Mouse (Mus musculus) MEL (cell line): ENCODE results near the gene Shmt2. TPM values are rescaled to one million over a fixed set of nuclear protein-coding genes. Genes with fewer than 3 reads are reported as not detected.

Source experiments
- DNase-seq: peaks from one replicate; pipeline ENCODE4 v3.0.0; 2011; ENCODE audit warnings: low read depth, low spot score
- H3K27ac ChIP-seq: 2 replicates; pipeline ENCODE4 v1.5.1; 2012; ENCODE audit warnings: low read depth, mild to moderate bottlenecking, control low read depth, low read length, moderate library complexity; ENCODE audit not compliant: control insufficient read depth
- H3K27me3 ChIP-seq, 2 experiments: fragments of 150-350 bp in 1 of 2; sonication (generic) in 1 of 2; 2 replicates each; pipeline ENCODE4 v1.6.1; 2012; ENCODE audit warnings: low read length in 2 of 2, mild to moderate bottlenecking in 2 of 2, improper control_type of control experiment in 1 of 2, moderate library complexity in 1 of 2; ENCODE audit not compliant: insufficient read depth in 2 of 2, control insufficient read depth in 1 of 2
- H3K36me3 ChIP-seq, 2 experiments: 2 replicates each; pipeline ENCODE4 v1.6.1; 2012 to 2014; ENCODE audit warnings: low read length in 2 of 2, improper control_type of control experiment in 1 of 2, inconsistent platforms in 1 of 2, mild to moderate bottlenecking in 1 of 2; ENCODE audit not compliant: insufficient read depth in 2 of 2, control insufficient read depth in 1 of 2
- H3K4me1 ChIP-seq, 2 experiments: fragments of 150-350 bp in 1 of 2; sonication (generic) in 1 of 2; 2 replicates each; pipeline ENCODE4 v1.6.1; 2012; ENCODE audit warnings: low read length in 2 of 2, improper control_type of control experiment in 1 of 2, mild to moderate bottlenecking in 1 of 2; ENCODE audit not compliant: insufficient read depth in 2 of 2, control insufficient read depth in 1 of 2
- H3K4me3 ChIP-seq, 2 experiments: fragments of 150-350 bp in 1 of 2; sonication (generic) in 1 of 2; 2 replicates each; pipeline ENCODE4 v1.5.1; 2012; ENCODE audit warnings: low read depth in 2 of 2, low read length in 2 of 2, mild to moderate bottlenecking in 2 of 2, moderate library complexity in 2 of 2, control low read depth in 1 of 2, improper control_type of control experiment in 1 of 2; ENCODE audit not compliant: control insufficient read depth in 1 of 2, insufficient read depth in 1 of 2
- H3K79me2 ChIP-seq: 2 replicates; pipeline ENCODE4 v1.6.1; 2012; ENCODE audit warnings: mild to moderate bottlenecking, low read length, moderate library complexity; ENCODE audit not compliant: control insufficient read depth, poor library complexity, insufficient read depth
- H3K9ac ChIP-seq: 2 replicates; pipeline ENCODE4 v1.6.1; 2012; ENCODE audit warnings: low read depth, mild to moderate bottlenecking, control low read depth, low read length, moderate library complexity; ENCODE audit not compliant: control insufficient read depth, poor library complexity, severe bottlenecking
- H3K9me3 ChIP-seq: fragments of 150-350 bp; sonication (generic); replicated peaks from 2 replicates; pipeline ENCODE4 v1.6.1; 2012; ENCODE audit warnings: mild to moderate bottlenecking, low read length, improper control_type of control experiment, moderate library complexity; ENCODE audit not compliant: insufficient read depth
- BHLHE40 ChIP-seq: IDR thresholded peaks from 2 replicates; pipeline ENCODE4 v1.6.1; 2012; ENCODE audit warnings: low read depth, mild to moderate bottlenecking, inconsistent platforms, low read length, improper control_type of control experiment, borderline replicate concordance
- CHD1 ChIP-seq: IDR thresholded peaks from 2 replicates; pipeline ENCODE4 v1.6.1; 2012; ENCODE audit warnings: low read depth, mild to moderate bottlenecking, inconsistent platforms, low read length, improper control_type of control experiment
- CHD2 ChIP-seq: IDR thresholded peaks from 2 replicates; pipeline ENCODE4 v1.6.1; 2011; ENCODE audit warnings: low read length, improper control_type of control experiment
- ELF1 ChIP-seq: IDR thresholded peaks from 2 replicates; pipeline ENCODE4 v1.6.1; 2014; ENCODE audit warnings: low read depth, mild to moderate bottlenecking, inconsistent platforms, low read length, improper control_type of control experiment, moderate library complexity
- EP300 ChIP-seq, 2 experiments: IDR thresholded peaks; 2 replicates each; pipeline ENCODE4 v1.6.1; 2011; ENCODE audit warnings: improper control_type of control experiment in 2 of 2, low read length in 2 of 2, low read depth in 1 of 2, mild to moderate bottlenecking in 1 of 2
- GABPA ChIP-seq: IDR thresholded peaks from 2 replicates; pipeline ENCODE4 v1.6.1; 2012; ENCODE audit warnings: low read depth, mild to moderate bottlenecking, inconsistent platforms, low read length, improper control_type of control experiment, moderate library complexity
- GATA1 ChIP-seq: IDR thresholded peaks from 2 replicates; pipeline ENCODE4 v1.6.1; 2011; ENCODE audit warnings: low read depth, low read length, improper control_type of control experiment
- JUND ChIP-seq: IDR thresholded peaks from 2 replicates; pipeline ENCODE4 v1.6.1; 2011; ENCODE audit warnings: low read depth, mild to moderate bottlenecking, improper control_type of control experiment, low read length
- KAT2A ChIP-seq: conservative IDR thresholded peaks from 2 replicates; pipeline ENCODE4 v1.6.1; 2012; ENCODE audit warnings: low read depth, low read length, improper control_type of control experiment, inconsistent platforms
- MAZ ChIP-seq: IDR thresholded peaks from 2 replicates; pipeline ENCODE4 v1.6.1; 2012; ENCODE audit warnings: low read depth, mild to moderate bottlenecking, inconsistent platforms, low read length, improper control_type of control experiment
- MEF2A ChIP-seq: IDR thresholded peaks from 2 replicates; pipeline ENCODE4 v1.6.1; 2014; ENCODE audit warnings: low read depth, mild to moderate bottlenecking, inconsistent platforms, low read length, improper control_type of control experiment; ENCODE audit not compliant: poor library complexity, insufficient replicate concordance, severe bottlenecking; ENCODE audit errors: extremely low read depth
- MXI1 ChIP-seq: IDR thresholded peaks from 2 replicates; pipeline ENCODE4 v1.6.1; 2011; ENCODE audit warnings: mild to moderate bottlenecking, low read depth, low read length, improper control_type of control experiment
- MYB ChIP-seq: IDR thresholded peaks from 2 replicates; pipeline ENCODE4 v1.6.1; 2011; ENCODE audit warnings: mild to moderate bottlenecking, low read depth, low read length, improper control_type of control experiment
- NELFE ChIP-seq: IDR thresholded peaks from 2 replicates; pipeline ENCODE4 v1.6.1; 2011; ENCODE audit warnings: low read depth, low read length, improper control_type of control experiment
- NRF1 ChIP-seq: IDR thresholded peaks from 2 replicates; pipeline ENCODE4 v1.6.1; 2014; ENCODE audit warnings: low read depth, mild to moderate bottlenecking, inconsistent platforms, low read length, improper control_type of control experiment, moderate library complexity; ENCODE audit not compliant: poor library complexity, insufficient read depth, severe bottlenecking
- POLR2A ChIP-seq, 2 experiments: IDR thresholded peaks; 2 replicates each; pipeline ENCODE4 v1.6.1; 2011 to 2012; ENCODE audit warnings: low read length in 2 of 2, mild to moderate bottlenecking in 2 of 2, control low read depth in 1 of 2, improper control_type of control experiment in 1 of 2, low read depth in 1 of 2, moderate library complexity in 1 of 2; ENCODE audit not compliant: control insufficient read depth in 1 of 2, insufficient read depth in 1 of 2, poor library complexity in 1 of 2
- POLR2AphosphoS2 ChIP-seq: IDR thresholded peaks from 2 replicates; pipeline ENCODE4 v1.6.1; 2011; ENCODE audit warnings: low read length, improper control_type of control experiment
- POLR2AphosphoS5 ChIP-seq: IDR thresholded peaks from 2 replicates; pipeline ENCODE4 v1.6.1; 2012; ENCODE audit warnings: low read depth, borderline replicate concordance, mild to moderate bottlenecking, inconsistent platforms, low read length, moderate library complexity, mixed read lengths
- SIN3A ChIP-seq: IDR thresholded peaks from 2 replicates; pipeline ENCODE4 v1.6.1; 2012; ENCODE audit warnings: low read length, improper control_type of control experiment, inconsistent platforms
- SMC3 ChIP-seq: IDR thresholded peaks from 2 replicates; pipeline ENCODE4 v1.6.1; 2011; ENCODE audit warnings: low read depth, low read length, improper control_type of control experiment
- TBP ChIP-seq: IDR thresholded peaks from 2 replicates; pipeline ENCODE4 v1.8.0; 2011; ENCODE audit warnings: low read depth, low read length, improper control_type of control experiment
- UBTF ChIP-seq: IDR thresholded peaks from 2 replicates; pipeline ENCODE4 v1.6.1; 2012; ENCODE audit warnings: low read depth, mild to moderate bottlenecking, inconsistent platforms, low read length, improper control_type of control experiment, moderate library complexity, borderline replicate concordance; ENCODE audit not compliant: insufficient read depth
- USF2 ChIP-seq, 2 experiments: IDR thresholded peaks; 2 replicates each; pipeline ENCODE4 v1.6.1; 2011 to 2012; ENCODE audit warnings: improper control_type of control experiment in 2 of 2, low read length in 2 of 2, borderline replicate concordance in 1 of 2, inconsistent platforms in 1 of 2, low read depth in 1 of 2, mild to moderate bottlenecking in 1 of 2; ENCODE audit not compliant: insufficient read depth in 1 of 2
- ZKSCAN1 ChIP-seq: IDR thresholded peaks from 2 replicates; pipeline ENCODE4 v1.6.1; 2012; ENCODE audit warnings: low read depth, mild to moderate bottlenecking, inconsistent platforms, low read length, improper control_type of control experiment, moderate library complexity
- ZNF384 ChIP-seq: IDR thresholded peaks from 2 replicates; pipeline ENCODE4 v1.6.1; 2012; ENCODE audit warnings: low read depth, mild to moderate bottlenecking, inconsistent platforms, low read length, improper control_type of control experiment
- polyA plus RNA-seq, 2 experiments: library from polyadenylated mRNA; stranded (reverse) in 1 of 2; unstranded in 1 of 2; fragments of >175 nt in 1 of 2; fragments of >200 nt in 1 of 2; gene quantifications; 2 replicates each; pipeline versions ENCODE4 v1.2.1 to v1.2.4; 2012; ENCODE audit warnings: low replicate concordance in 2 of 2, low read depth in 1 of 2; ENCODE audit not compliant: insufficient read length in 2 of 2, insufficient read depth in 1 of 2, missing spikeins in 1 of 2
- total RNA-seq: library from RNA; depleted of rRNA; stranded (reverse); fragments of 300-350 nt; gene quantifications from 2 replicates; pipeline ENCODE4 v1.2.3, GENCODE M21; 2012

Shmt2 gene
- total and polyA plus RNA-seq, 3 experiments, result 242 to 582 (median 263) TPM

DNA sequence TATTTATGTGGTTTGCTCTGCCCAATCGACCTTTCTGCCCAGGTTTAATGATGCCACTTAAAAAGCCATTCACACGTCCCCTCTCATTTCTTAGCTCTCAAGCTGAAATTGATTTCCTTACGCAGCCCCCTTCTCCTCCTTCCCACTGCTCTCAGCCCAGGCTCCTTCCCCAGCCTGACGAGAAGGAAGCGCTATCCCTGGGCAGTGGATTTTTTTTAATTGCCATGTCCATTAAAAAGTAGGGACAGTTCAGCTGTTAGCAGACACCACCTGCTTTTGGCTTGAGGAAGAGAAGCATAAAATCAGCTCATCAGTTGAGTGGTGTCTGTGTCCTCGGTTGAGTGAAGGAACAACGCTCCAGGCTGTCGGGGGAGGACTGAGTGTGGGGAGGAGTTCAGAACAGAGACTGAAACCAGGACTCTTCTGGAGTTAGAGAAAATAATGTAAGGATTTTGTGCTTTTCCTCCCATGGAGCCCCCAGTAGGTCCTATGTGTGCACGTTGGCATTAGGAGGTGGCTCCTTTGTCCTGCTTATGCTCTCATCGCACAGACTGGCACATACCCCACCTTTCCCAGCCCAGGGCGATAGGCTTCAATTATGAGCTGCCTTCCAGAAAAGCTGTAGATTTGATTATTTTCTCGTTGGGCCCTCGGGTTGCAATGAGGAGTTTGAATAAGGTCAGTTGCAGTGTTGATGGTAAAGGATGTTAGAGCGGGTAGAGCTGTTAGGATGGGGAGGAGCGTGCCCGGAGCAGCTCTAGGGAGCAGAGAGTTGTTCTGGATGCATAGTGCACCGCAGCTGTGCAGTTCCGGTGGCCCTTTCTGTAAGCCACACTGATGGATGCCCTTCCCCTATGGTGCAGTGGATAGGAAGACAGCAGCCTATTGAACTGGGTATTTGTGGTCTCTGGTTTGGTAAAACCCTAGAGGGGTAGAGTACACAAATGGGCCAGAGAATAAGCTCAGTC lies 31.8 kb downstream of the Shmt2 start:
- Histone ChIP-seq H3K9me3 (no peaks in the 10 kb centered on the region), H3K36me3 (peaks cover 0 to 5% of the 10 kb centered on the region in 2 experiments; a peak in 2 of 4 replicates), H3K79me2 (no peaks in the 10 kb centered on the region), H3K27ac (no peak overlapping the region), H3K4me3 (no peak overlapping the region), H3K27me3 (no peaks in the 10 kb centered on the region), H3K4me1 (no peaks in the 10 kb centered on the region), H3K9ac (no peak overlapping the region)
- TF ChIP-seq NELFE (no peak), CHD1 (no peak), NRF1 (no peak), TBP (no peak), POLR2A (IDR thresholded peaks at IDR 0.05; ENCODE audit: control insufficient read depth in 1 of 2, insufficient read depth in 1 of 2, low read depth in 1 of 2, low read length in 2 of 2, poor library complexity in 1 of 2) (no peak), ZNF384 (no peak), POLR2AphosphoS5 (no peak), GATA1 (no peak), BHLHE40 (no peak), MEF2A (no peak), GABPA (no peak), CHD2 (no peak), EP300 (IDR thresholded peaks at IDR 0.05; ENCODE audit: low read depth in 1 of 2, low read length in 2 of 2) (no peak), KAT2A (no peak), POLR2AphosphoS2 (no peak), ELF1 (no peak), MXI1 (no peak), UBTF (no peak)
- no peak for DNase-seq

DNA sequence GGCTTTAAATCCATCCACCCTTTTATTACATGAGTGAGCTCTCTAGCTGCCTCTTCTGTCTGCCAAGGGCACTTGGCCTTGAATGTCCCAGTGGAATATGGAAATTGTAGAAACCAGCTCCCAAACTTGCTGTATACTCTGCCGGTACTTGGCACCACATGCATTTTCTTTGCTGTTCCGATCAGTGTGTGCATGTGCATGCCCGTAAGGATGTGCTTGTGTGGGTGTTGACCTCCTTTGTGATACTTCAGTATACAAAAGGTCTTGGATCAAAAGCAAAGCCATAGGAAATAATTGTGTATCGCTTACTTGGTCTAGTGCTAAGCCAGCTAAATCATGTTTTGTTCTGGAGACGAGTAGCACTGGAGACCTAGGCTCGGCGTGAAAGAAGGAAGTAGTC lies 33.4 kb downstream of the Shmt2 start:
- H3K79me2 ChIP-seq, result no peaks in the 10 kb centered on the region
- H3K4me3 ChIP-seq, result no peak overlapping the region
- no peaks in the 10 kb centered on the region for H3K4me1 ChIP-seq
- H3K27ac ChIP-seq, result no peak overlapping the region
- H3K27me3 ChIP-seq, result no peaks in the 10 kb centered on the region
- DNase-seq, result no peak
- TF ChIP-seq USF2 (IDR thresholded peaks at IDR 0.05; ENCODE audit: borderline replicate concordance in 1 of 2, insufficient read depth in 1 of 2, low read depth in 1 of 2, low read length in 2 of 2) (no peak), MYB (no peak), POLR2AphosphoS5 (no peak), SIN3A (no peak), JUND (no peak), NELFE (no peak), MAZ (no peak), BHLHE40 (no peak), SMC3 (no peak), ZKSCAN1 (no peak), MXI1 (no peak), MEF2A (no peak)
- peaks cover 0 to 5% of the 10 kb centered on the region in 2 experiments; a peak in 2 of 4 replicates for H3K36me3 ChIP-seq
- H3K9me3 ChIP-seq, result no peaks in the 10 kb centered on the region
- no peak overlapping the region for H3K9ac ChIP-seq
